Mouse (Mus musculus) adrenal gland, adult 8-10 months (tissue): ENCODE measurements around the gene Mapk3. TPM values are rescaled to one million over a fixed set of nuclear protein-coding genes. Genes with fewer than 3 reads are reported as not detected.

Experiments
- DNase-seq: peaks from one replicate; pipeline ENCODE4 v3.0.0; 2022
- total RNA-seq, 4 experiments: library from RNA; stranded (reverse); gene quantifications; 2 replicates each; pipeline ENCODE4 v1.2.4; 2022

Gene Mapk3
- total RNA-seq, 4 experiments from 2014 or later = 117 to 195 (median 156) TPM

GRCm38 (mm10) chr7:126784469-126784868 is 25.1 kb downstream of the Mapk3 start:
- no peak for DNase-seq

- DNase-seq = no peak
Measured at GRCm38 (mm10) chr7:126785056-126785455, 25.7 kb downstream of the Mapk3 start.

GRCm38 (mm10) chr7:126786142-126786541 is 26.7 kb downstream of the Mapk3 start:
- no peak for DNase-seq

GRCm38 (mm10) chr7:126789141-126789540 is 29.7 kb downstream of the Mapk3 start:
- DNase-seq = no peak

GRCm38 (mm10) chr7:126791851-126792720 is 32.7 kb downstream of the Mapk3 start, which contains the start of gene Ppp4c:
TSS of gene Ppp4c (minus strand) at chr7:126792496.
- DNase-seq = peak; percentile 95

GRCm38 (mm10) chr7:126792721-126793443 is 33.5 kb downstream of the Mapk3 start:
- no peak for DNase-seq

GRCm38 (mm10) chr7:126793456-126794270 is 34.3 kb downstream of the Mapk3 start:
- DNase-seq = no peak

- DNase-seq = no peak
Measured at GRCm38 (mm10) chr7:126794271-126794605, 34.8 kb downstream of the Mapk3 start.

GRCm38 (mm10) chr7:126795387-126796317 is 36.3 kb downstream of the Mapk3 start:
- DNase-seq = no peak

- no peak for DNase-seq
Measured at GRCm38 (mm10) chr7:126796350-126796932, 37.0 kb downstream of the Mapk3 start.

GRCm38 (mm10) chr7:126797411-126798126 is 38.2 kb downstream of the Mapk3 start, which contains the start of gene Fam57b:
TSS of gene Fam57b (plus strand) at chr7:126797668.
- DNase-seq = no peak

- DNase-seq = no peak
Measured at GRCm38 (mm10) chr7:126798127-126799049, 39.0 kb downstream of the Mapk3 start.

- peak; percentile 99 for DNase-seq
Measured at GRCm38 (mm10) chr7:126799050-126799467, 39.7 kb downstream of the Mapk3 start.

GRCm38 (mm10) chr7:126799468-126800268 is 40.3 kb downstream of the Mapk3 start:
- no peak for DNase-seq

- no peak for DNase-seq
Measured at GRCm38 (mm10) chr7:126800269-126801056, 41.1 kb downstream of the Mapk3 start.

- no peak for DNase-seq
Measured at GRCm38 (mm10) chr7:126801057-126801422, 41.6 kb downstream of the Mapk3 start.

- DNase-seq = peak; percentile 62
Measured at GRCm38 (mm10) chr7:126802134-126802889, 42.9 kb downstream of the Mapk3 start.
